Mouse (Mus musculus): ENCODE measurements around the gene Rgcc.
A peak's percentile ranks its signal among the peaks of the same experiment; 100 is the strongest.

Rgcc gene

GRCm38 (mm10) chr14:79301466-79301875 lies at the start of gene Rgcc:
Rgcc (minus strand) TSS chr14:79301645.
- DNase-seq: peak; percentile 97 to 98

- no peak for DNase-seq
These were observed 44.9 kb upstream of the Rgcc start for GRCm38 (mm10) chr14:79346384-79346783.

DNA sequence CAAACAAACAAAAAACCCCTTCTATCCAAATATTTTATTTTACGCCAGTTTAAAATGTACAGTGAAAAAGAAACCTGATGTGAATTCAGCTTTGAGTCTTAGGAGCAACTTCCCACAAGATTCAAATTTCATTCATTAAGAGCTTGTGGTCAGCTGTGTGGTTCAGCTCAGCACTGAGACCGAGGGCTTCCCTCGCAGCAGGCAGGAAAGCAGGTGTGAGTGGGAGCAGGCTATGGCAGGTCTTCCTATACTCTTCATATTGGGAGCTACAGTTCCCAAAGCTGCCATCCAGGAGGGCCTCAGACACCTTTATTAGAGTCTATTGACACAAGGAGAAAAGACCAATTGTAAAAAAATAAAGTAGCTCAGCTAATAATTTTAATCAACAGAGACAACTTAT lies 34.2 kb upstream of the Rgcc start:
- no peak for DNase-seq

GRCm38 (mm10) chr14:79331936-79332335 lies 30.5 kb upstream of the Rgcc start:
- DNase-seq: no peak

GRCm38 (mm10) chr14:79330944-79331561 lies 29.6 kb upstream of the Rgcc start:
- peak in 1 of 2 experiments; percentile 9 for DNase-seq

DNA sequence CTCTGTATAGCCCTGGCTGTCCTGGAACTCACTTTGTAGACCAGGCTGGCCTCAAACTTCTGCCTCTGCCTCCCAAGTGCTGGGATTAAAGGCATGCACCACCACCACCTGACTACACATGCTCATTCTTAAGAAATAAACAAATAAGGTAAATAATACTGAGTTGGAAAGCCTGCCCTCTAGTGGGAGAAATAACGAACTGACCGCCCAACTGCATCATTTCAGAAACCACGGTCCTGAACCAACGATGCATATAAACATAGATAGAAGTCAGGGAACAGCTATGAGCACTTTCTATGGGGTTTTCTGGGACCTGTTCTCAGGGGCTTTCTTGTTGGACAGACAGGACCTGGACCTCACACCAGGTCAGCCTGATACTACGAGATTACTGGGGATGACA lies 25.6 kb upstream of the Rgcc start:
- DNase-seq: peak; percentile 62 to 67

GRCm38 (mm10) chr14:79324112-79324840 lies 22.8 kb upstream of the Rgcc start:
- no peak for DNase-seq

DNA sequence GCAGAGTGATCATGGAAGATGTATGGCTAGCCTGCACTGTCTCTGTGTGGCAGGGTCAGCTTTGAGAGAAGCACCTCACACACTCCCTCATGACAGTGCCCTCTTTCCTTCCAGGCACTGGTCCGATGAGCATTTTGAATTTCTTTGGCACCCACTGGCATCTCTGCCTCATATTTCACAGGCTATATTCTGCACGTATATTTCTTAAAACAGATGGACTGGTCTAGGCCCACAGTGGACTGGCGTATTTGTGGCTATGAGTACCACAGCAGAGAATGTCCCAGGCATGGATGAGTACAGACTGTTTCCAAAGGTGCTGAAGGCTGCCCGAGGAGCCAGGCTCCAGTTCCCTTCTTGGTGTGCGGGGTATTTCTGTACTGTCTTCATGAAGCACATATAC lies 20.4 kb upstream of the Rgcc start:
- no peak for DNase-seq

DNA sequence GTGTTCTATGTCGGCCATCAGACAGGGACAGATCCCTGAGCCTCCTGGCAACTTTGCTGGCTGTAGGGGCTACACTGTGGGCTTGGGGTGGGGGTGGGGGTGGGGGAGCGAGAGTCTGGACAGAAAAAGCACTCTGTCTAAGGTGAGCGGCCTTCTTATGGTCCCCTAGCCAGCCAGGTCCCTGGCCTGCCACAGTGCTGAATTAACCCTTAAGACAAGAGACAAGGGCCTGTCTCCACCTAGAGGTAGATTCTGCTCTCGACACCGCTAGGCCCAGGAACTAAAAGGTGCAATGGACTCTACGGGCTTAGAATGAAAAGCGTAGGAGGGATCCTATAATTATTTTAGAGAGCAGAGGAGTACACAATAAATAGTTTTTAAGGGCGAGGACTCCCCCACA lies 19.7 kb upstream of the Rgcc start:
- DNase-seq: no peak

GRCm38 (mm10) chr14:79317602-79318001 lies 16.2 kb upstream of the Rgcc start:
- DNase-seq: no peak

- DNase-seq: no peak
These were observed 14.4 kb upstream of the Rgcc start for GRCm38 (mm10) chr14:79315877-79316276.

GRCm38 (mm10) chr14:79314245-79315010 lies 13.0 kb upstream of the Rgcc start:
- DNase-seq: no peak

- DNase-seq: no peak
These were observed 12.2 kb upstream of the Rgcc start for GRCm38 (mm10) chr14:79313439-79314175.

DNA sequence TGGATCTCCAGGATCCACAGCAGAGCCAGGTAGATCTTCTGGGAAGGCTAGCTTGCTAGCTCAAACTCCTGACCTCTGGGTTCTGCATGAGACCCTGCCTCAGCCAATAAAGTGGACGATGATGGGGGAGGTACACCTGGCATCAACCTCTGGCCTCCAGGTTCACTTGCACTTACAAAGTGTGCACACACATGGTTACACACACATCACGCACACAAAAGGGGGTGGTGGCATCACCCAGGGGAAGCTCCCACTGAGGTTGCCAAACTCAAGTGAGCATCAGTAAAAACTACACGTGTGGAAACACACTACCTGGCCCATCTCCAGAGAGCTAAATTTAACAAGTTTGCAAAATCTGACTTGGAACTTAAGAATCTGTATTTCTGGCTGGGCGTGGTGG lies 11.3 kb upstream of the Rgcc start:
- no peak for DNase-seq

DNA sequence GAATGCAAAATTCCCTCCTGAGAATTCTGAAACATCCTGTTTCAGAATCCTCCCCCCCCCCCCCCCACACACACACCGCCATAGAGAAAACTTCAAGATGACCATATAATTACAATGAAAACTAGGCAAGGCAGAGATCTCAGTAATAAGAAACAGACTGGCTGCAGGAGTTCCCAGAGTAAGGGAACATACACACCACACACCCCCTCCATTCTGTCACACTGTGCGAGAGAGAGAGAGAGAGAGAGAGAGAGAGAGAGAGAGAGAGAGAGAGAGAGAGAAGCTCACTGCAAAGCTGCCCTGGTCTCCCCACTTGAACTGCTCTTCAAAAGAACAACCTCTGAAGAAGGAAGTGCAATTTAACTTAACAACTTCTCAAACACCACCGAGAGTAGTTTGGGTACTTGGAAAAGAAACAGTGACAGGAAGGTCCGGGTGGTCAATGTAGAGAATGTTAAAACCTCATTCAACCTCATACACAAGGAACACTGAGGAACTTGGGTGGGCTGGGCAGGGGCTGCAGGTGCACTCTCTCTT lies 10.5 kb upstream of the Rgcc start:
- DNase-seq: no peak

DNA sequence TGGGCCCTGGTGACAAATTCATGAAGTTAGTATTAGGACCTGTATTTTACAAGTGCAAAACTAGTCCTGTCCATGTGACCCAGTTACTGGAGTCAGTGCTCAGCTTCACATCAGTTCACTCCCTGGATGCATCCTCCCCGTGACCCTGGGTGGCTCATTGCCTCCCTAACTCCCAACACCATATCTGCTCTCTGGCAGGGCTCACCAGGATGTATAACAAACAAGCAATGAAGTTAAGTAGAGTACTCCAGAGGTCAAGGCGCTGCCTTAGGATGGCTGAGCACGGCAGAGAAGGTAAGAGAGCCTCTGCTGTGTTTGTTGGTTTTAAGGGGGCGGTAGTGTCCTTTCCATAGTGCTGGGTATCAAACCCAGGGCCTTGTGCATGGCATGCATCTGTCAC lies 7.7 kb upstream of the Rgcc start:
- no peak for DNase-seq

GRCm38 (mm10) chr14:79308364-79308763 lies 6.9 kb upstream of the Rgcc start:
- DNase-seq: no peak

DNA sequence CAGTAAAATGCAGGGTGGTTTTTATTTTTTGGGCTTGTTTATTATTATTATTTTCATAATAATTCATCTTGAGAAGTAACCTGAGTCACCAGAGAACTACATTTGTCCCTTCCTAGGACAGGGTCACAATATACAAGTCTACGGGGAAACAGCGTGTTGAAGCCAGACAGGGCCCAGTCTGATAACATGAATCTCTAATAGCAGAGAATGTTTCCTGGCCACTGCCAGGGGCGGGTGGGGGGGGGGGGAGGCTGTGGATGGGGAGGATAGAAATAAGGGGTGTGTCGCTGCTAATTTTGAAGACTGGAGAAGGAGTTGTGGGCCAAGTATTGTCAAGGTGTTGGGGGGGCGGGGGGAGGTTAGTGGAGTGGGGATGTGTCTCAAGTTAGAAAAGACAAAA lies 6.5 kb upstream of the Rgcc start:
- DNase-seq: no peak

DNA sequence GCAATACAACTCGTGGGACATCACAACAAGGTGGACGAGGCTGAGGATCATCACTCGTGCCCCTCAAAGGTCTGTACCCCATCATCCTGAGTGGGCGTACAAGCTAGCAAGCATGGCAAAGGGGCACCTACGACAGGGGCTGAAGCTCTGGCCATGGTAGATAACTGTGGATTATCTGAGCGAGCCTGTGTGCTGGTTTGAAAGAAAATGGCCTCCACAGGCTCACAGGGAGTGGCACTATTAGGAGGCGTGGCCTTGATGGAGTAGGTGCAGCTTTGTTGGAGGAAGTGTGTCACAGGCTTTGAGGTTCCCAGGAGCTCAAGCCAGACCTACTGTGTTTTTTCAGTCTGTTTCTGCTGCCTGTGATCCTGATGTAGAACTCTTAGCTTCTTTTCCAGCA lies 5.7 kb upstream of the Rgcc start:
- DNase-seq: no peak

GRCm38 (mm10) chr14:79304873-79305464 lies 3.5 kb upstream of the Rgcc start:
- no peak for DNase-seq

DNA sequence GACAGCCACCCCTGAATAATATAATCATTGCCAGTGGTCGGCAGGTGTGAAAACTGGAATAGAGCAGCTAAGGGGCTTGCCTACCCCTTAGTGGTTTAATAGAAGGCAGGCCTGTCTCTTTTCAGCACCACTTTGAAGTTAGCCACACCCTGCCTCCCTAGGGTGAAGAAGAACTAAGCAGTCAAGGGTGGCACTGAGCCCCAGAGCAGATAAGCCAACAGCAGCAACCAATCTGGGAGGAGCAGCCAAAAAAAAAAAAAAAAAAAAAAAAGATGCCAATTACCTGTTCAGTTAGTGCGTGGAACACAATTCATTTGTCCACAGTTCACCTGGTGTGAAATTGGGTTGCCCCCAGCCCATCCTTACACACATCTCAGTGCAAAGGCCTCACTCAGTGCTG lies 1.7 kb upstream of the Rgcc start:
- DNase-seq: no peak

DNA sequence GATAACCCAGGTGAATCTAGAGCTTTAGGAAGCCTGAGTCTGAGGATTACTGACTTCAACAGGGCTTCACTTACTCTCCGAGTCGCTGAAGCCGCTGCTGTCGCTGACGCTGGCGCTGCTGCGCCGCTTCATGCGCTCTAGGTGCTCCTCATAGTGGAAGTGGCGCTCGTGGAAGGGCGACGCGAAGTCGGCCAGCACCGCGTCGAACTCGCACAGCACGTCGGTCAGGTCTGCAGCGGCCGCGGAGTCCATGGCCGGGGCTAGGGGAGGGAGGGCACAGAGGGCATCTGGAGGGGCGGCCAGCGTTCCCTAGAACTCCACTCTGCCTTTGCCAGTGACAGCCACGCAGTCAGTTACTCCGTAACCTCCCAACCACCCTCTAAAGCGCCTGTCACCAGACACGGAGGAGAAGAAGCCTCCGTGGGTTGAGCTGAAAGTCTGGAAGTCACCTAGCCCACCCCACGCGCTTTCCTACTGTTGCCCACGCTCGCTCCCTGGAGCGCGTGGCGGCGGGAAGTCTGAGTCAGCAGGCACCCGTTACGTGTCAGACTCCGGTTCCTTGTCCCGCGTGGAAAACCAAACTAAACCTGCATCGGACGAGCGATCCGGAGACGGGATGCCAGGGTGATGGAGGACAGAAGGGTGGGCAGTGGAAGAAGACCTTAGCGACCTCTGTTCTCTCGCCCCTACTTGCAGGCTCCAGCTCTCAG lies 649 bp downstream of the Rgcc start:
- peak; percentile 47 to 57 for DNase-seq

Data from B cell, adult 2 months (primary cell).